ENCODE assay signal across 22 mouse cellular contexts in genomic region chr1:164532196-164532595, GRCm38 (mm10).
A peak's percentile ranks its signal among the peaks of the same experiment; 100 is the strongest.
DNase-seq lines count a peak whose midpoint lies in the region; ATAC-seq and TF ChIP-seq lines count a peak whose summit lies in the region.
"Had no signal": no experiment of that assay in that cellular context is flagged by ENCODE, and none has a peak within 500 bp of the region (broad histone marks: within the 10 kb centered on the region; RNA-seq: fewer than 3 reads in every experiment).

No protein-coding gene starts in this region.

- H3K27ac ChIP-seq in forebrain, postnatal 0 days (ENCODE audit: low read depth, low read length) = no peak overlapping the region
- no peak overlapping the region for H3K27ac ChIP-seq in forebrain, embryonic 12.5 days
- 0 out of 2 replicates have a peak overlapping the region, but pooled peaks have one; percentile 8 for H3K27ac ChIP-seq in olfactory bulb, adult 2 months (ENCODE audit: insufficient read depth, low read depth, low read length)
- H3K27ac ChIP-seq: gastrocnemius, adult 2 months; heart, adult 2 months; limb, embryonic 12.5 days; liver, embryonic 15.5 days had no signal

- ATAC-seq in forebrain, postnatal 0 days = peak; percentile 60
- no peak for ATAC-seq in forebrain, embryonic 12.5 days (ENCODE audit: low FRiP score)

- H3K9ac ChIP-seq in forebrain, postnatal 0 days = no peak overlapping the region
- no peak overlapping the region for H3K9ac ChIP-seq in forebrain, embryonic 12.5 days
- H3K9ac ChIP-seq: limb, embryonic 12.5 days; liver, embryonic 15.5 days; lung, embryonic 14.5 days had no signal

- no peak overlapping the region for H3K4me2 ChIP-seq in forebrain, postnatal 0 days (ENCODE audit: low read depth)
- no peak overlapping the region for H3K4me2 ChIP-seq in forebrain, embryonic 12.5 days
- H3K4me2 ChIP-seq: limb, embryonic 12.5 days; liver, embryonic 15.5 days; lung, embryonic 14.5 days had no signal

- H3K36me3 ChIP-seq in forebrain, postnatal 0 days (ENCODE audit: insufficient read depth) = no peaks in the 10 kb centered on the region
- no peaks in the 10 kb centered on the region for H3K36me3 ChIP-seq in forebrain, embryonic 12.5 days (replicated peaks)
- H3K36me3 ChIP-seq: limb, embryonic 12.5 days; liver, embryonic 15.5 days had no signal

- no peak overlapping the region for H3K4me3 ChIP-seq in forebrain, postnatal 0 days (ENCODE audit: low read depth, low read length)
- no peak overlapping the region for H3K4me3 ChIP-seq in forebrain, embryonic 12.5 days (replicated peaks)
- no peak overlapping the region for H3K4me3 ChIP-seq in olfactory bulb, adult 2 months (ENCODE audit: insufficient read depth, low read depth, low read length)
- H3K4me3 ChIP-seq: gastrocnemius, adult 2 months; heart, adult 2 months; limb, embryonic 12.5 days; liver, embryonic 15.5 days had no signal

- WGBS in forebrain, postnatal 0 days = 46% methylated on average over 5 of the region's 5 CpGs
- 85% methylated on average over 5 of the region's 5 CpGs for WGBS in forebrain, embryonic 12.5 days
- WGBS in olfactory bulb, adult 2 months = 39% methylated on average over 5 of the region's 5 CpGs

- no peaks in the 10 kb centered on the region for H3K4me1 ChIP-seq in forebrain, postnatal 0 days (ENCODE audit: insufficient read depth)
- no peaks in the 10 kb centered on the region for H3K4me1 ChIP-seq in forebrain, embryonic 12.5 days
- peaks cover 2% of the 10 kb centered on the region; the same call in 1 of the 2 replicates for H3K4me1 ChIP-seq in olfactory bulb, adult 2 months (ENCODE audit: control insufficient read depth, insufficient read depth, low read length)
- H3K4me1 ChIP-seq: limb, embryonic 12.5 days; liver, embryonic 15.5 days had no signal

- TF ChIP-seq POLR2A in olfactory bulb, adult 2 months (IDR thresholded peaks at IDR 0.05; ENCODE audit: insufficient read depth, low read depth, low read length) = no peak

- DNase-seq in cerebellum, postnatal 14 days = peak; percentile 60 to 63
- DNase-seq in cerebellum, adult 11 months = no peak
- peak; percentile 48 for DNase-seq in forebrain, postnatal 0 days
- DNase-seq in left cerebral cortex, postnatal 4 days = peak; percentile 3
- DNase-seq in left cerebral cortex, adult 9 months (ENCODE audit: low spot score in 2 of 2) = no peak
- DNase-seq: adrenal gland, postnatal 36 days; cerebellum, adult 9-11 months; gastrocnemius, adult 2 months; gastrocnemius, postnatal 36 days; heart, adult 2 months; kidney, adult 11 months; kidney, postnatal 14 days; layer of hippocampus, adult 9-11 months; lung, embryonic 14.5 days; lung, postnatal 14 days; midbrain, embryonic 14.5 days; right cerebral cortex, adult 18-20 months; thymus, adult 2 months had no signal

- intact Hi-C loops in left cerebral cortex, postnatal 4 days (cut with DNase I) = no loop called here

- H3K9me3 ChIP-seq in forebrain, postnatal 0 days (ENCODE audit: low read length) = no peaks in the 10 kb centered on the region
- no peaks in the 10 kb centered on the region for H3K9me3 ChIP-seq in forebrain, embryonic 12.5 days
- H3K9me3 ChIP-seq: limb, embryonic 12.5 days; liver, embryonic 15.5 days had no signal

- TF ChIP-seq CTCF in forebrain, postnatal 0 days (IDR thresholded peaks at IDR 0.05; ENCODE audit: low read depth) = no peak
- TF ChIP-seq CTCF in olfactory bulb, adult 2 months (IDR thresholded peaks at IDR 0.05; ENCODE audit: insufficient read depth, low read depth, low read length) = no peak

- H3K27me3 ChIP-seq in forebrain, postnatal 0 days (ENCODE audit: insufficient read depth, low read length) = no peaks in the 10 kb centered on the region
- H3K27me3 ChIP-seq in forebrain, embryonic 12.5 days = no peaks in the 10 kb centered on the region
- H3K27me3 ChIP-seq: limb, embryonic 12.5 days; liver, embryonic 15.5 days had no signal

Comparison
In these comparisons a context has a peak if more than half of its experiments do, and no peak if none do; other contexts are left out.
1. DNase-seq: peak in cerebellum, postnatal 14 days (2 of 2), forebrain, postnatal 0 days (single experiment) and left cerebral cortex, postnatal 4 days (single experiment); none in cerebellum, adult 11 months (single experiment) and left cerebral cortex, adult 9 months (0 of 2).